Mouse (Mus musculus) heart, embryonic 14.5 days (tissue): ENCODE data around the gene Auts2. TPM values are rescaled to one million over a fixed set of nuclear protein-coding genes. Genes with fewer than 3 reads are reported as not detected.

Experiments used
- ATAC-seq: fragments of 200-750 bp; cut with Nextera tagmentation; 2 replicates; pipeline ENCODE4 v1.8.0; 2017; ENCODE audit warnings: low read depth, moderate TSS enrichment; ENCODE audit not compliant: insufficient number of reproducible peaks, insufficient read depth, low FRiP score
- H3K27ac ChIP-seq, 2 experiments: fragments of 200-500 bp in 1 of 2; fragments of 300-500 bp in 1 of 2; sonication (generic) in 1 of 2; replicated peaks in 1 of 2; 2 replicates each; pipeline ENCODE4 v1.5.1; 2012 to 2014; ENCODE audit warnings: low read depth in 2 of 2, low read length in 2 of 2, control low read depth in 1 of 2, mild to moderate bottlenecking in 1 of 2, mixed read lengths in 1 of 2; ENCODE audit not compliant: control insufficient read depth in 1 of 2, insufficient read depth in 1 of 2
- H3K27me3 ChIP-seq: fragments of 300-500 bp; sonication (generic); 2 replicates; pipeline ENCODE4 v1.6.1; 2014; ENCODE audit warnings: mild to moderate bottlenecking, low read length, control low read depth; ENCODE audit not compliant: control insufficient read depth, insufficient read depth
- H3K36me3 ChIP-seq: fragments of 300-500 bp; sonication (generic); 2 replicates; pipeline ENCODE4 v1.6.1; 2014; ENCODE audit warnings: mild to moderate bottlenecking, control low read depth, low read length, mixed read lengths; ENCODE audit not compliant: control insufficient read depth, insufficient read depth
- H3K4me1 ChIP-seq, 2 experiments: fragments of 200-500 bp in 1 of 2; fragments of 300-500 bp in 1 of 2; sonication (generic) in 1 of 2; 2 replicates each; pipeline ENCODE4 v1.6.1; 2012 to 2014; ENCODE audit warnings: low read length in 2 of 2, control low read depth in 1 of 2, mixed read lengths in 1 of 2; ENCODE audit not compliant: control insufficient read depth in 2 of 2, insufficient read depth in 2 of 2
- H3K4me2 ChIP-seq: fragments of 300-500 bp; sonication (generic); 2 replicates; pipeline ENCODE4 v1.6.1; 2014; ENCODE audit warnings: mild to moderate bottlenecking, low read length
- H3K4me3 ChIP-seq, 2 experiments: fragments of 200-500 bp in 1 of 2; fragments of 300-500 bp in 1 of 2; sonication (generic) in 1 of 2; 2 replicates each; pipeline ENCODE4 v1.5.1; 2012 to 2014; ENCODE audit warnings: low read length in 2 of 2, mild to moderate bottlenecking in 2 of 2, control low read depth in 1 of 2, low read depth in 1 of 2, moderate library complexity in 1 of 2; ENCODE audit not compliant: control insufficient read depth in 1 of 2, insufficient read depth in 1 of 2
- H3K9ac ChIP-seq: fragments of 300-500 bp; sonication (generic); 2 replicates; pipeline ENCODE4 v1.6.1; 2014; ENCODE audit warnings: mild to moderate bottlenecking, low read length
- H3K9me3 ChIP-seq: fragments of 300-500 bp; sonication (generic); 2 replicates; pipeline ENCODE4 v1.6.1; 2016; ENCODE audit warnings: low read length, control low read depth; ENCODE audit not compliant: control insufficient read depth
- WGBS: fragments of 180-500 bp; shearing (Covaris S2); extraction: QIAGEN DNeasy Blood & Tissue Kit; methylation state at CpG from one replicate; pipeline ENCODE4 v1.1.7; 2014; 5-methylcytosine and 5-hydroxymethylcytosine counted together
- polyA plus RNA-seq: library from polyadenylated mRNA; unstranded; fragments of >200 nt; fragmentation: Nextera tagmentation; extraction: Ambion mirVana; gene quantifications from 2 replicates; pipeline ENCODE4 v1.2.1, GENCODE M21; 2014

Auts2 gene
- polyA plus RNA-seq, 1 experiment from 2014 or later = 18.0 TPM

GRCm38 (mm10) chr5:132075942-132076341 is 467.2 kb downstream of the Auts2 start:
- Histone ChIP-seq H3K27me3 (no peaks in the 10 kb centered on the region), H3K9me3 (no peaks in the 10 kb centered on the region), H3K36me3 (no peaks in the 10 kb centered on the region), H3K4me1 (peaks cover 12 to 21% of the 10 kb centered on the region in 2 experiments), H3K27ac (no peak overlapping the region), H3K4me3 (no peak overlapping the region), H3K4me2 (no peak overlapping the region), H3K9ac (no peak overlapping the region)
- WGBS = 87% methylated on average over 2 of the region's 2 CpGs
- no peak for ATAC-seq

- Histone ChIP-seq H3K9ac (no peak overlapping the region), H3K4me1 (peaks cover 12 to 21% of the 10 kb centered on the region in 2 experiments), H3K36me3 (no peaks in the 10 kb centered on the region), H3K27me3 (no peaks in the 10 kb centered on the region), H3K4me2 (peak overlapping the region; percentile 50), H3K4me3 (no peak overlapping the region; a peak in 1 of 4 replicates), H3K27ac (no peak overlapping the region), H3K9me3 (0 out of 2 replicates have a peak, but pooled peaks cover 3% of the 10 kb centered on the region)
- no peak for ATAC-seq
- 39% methylated on average over 19 of the region's 19 CpGs for WGBS
Measured at GRCm38 (mm10) chr5:132074724-132075374, 468.3 kb downstream of the Auts2 start.

- Histone ChIP-seq H3K9me3 (0 out of 2 replicates have a peak, but pooled peaks cover 3% of the 10 kb centered on the region), H3K4me3 (no peak overlapping the region; a peak in 2 of 4 replicates), H3K27me3 (no peaks in the 10 kb centered on the region), H3K36me3 (no peaks in the 10 kb centered on the region), H3K27ac (no peak overlapping the region), H3K4me2 (peak overlapping the region; percentile 50), H3K9ac (no peak overlapping the region), H3K4me1 (peaks cover 12 to 21% of the 10 kb centered on the region in 2 experiments)
- 19% methylated on average over 11 of the region's 11 CpGs for WGBS
- no peak for ATAC-seq
Measured at GRCm38 (mm10) chr5:132074360-132074723, 468.8 kb downstream of the Auts2 start.

- 0 out of 2 replicates have a peak, but pooled peaks have one; percentile 21 for ATAC-seq
- peaks cover 12 to 21% of the 10 kb centered on the region in 2 experiments for H3K4me1 ChIP-seq
- H3K4me3 ChIP-seq = no peak overlapping the region
- 0 out of 2 replicates have a peak, but pooled peaks cover 3% of the 10 kb centered on the region for H3K9me3 ChIP-seq
- H3K27me3 ChIP-seq = no peaks in the 10 kb centered on the region
- H3K36me3 ChIP-seq = no peaks in the 10 kb centered on the region
- peak overlapping the region; percentile 50 for H3K4me2 ChIP-seq
- WGBS = 31% methylated on average over 10 of the region's 10 CpGs
- no peak overlapping the region for H3K27ac ChIP-seq
- no peak overlapping the region for H3K9ac ChIP-seq
Measured at GRCm38 (mm10) chr5:132073677-132074359, 469.3 kb downstream of the Auts2 start.

- WGBS = 51% methylated on average over 4 of the region's 4 CpGs
- no peak for ATAC-seq
Measured at GRCm38 (mm10) chr5:132072356-132072755, 470.8 kb downstream of the Auts2 start.

GRCm38 (mm10) chr5:132067750-132068739 is 475.1 kb downstream of the Auts2 start:
- WGBS = 81% methylated on average over 10 of the region's 10 CpGs
- no peaks in the 10 kb centered on the region for H3K36me3 ChIP-seq
- no peak overlapping the region for H3K4me2 ChIP-seq
- no peak overlapping the region for H3K4me3 ChIP-seq
- H3K9me3 ChIP-seq = 0 out of 2 replicates have a peak, but pooled peaks cover 3% of the 10 kb centered on the region
- H3K27ac ChIP-seq = no peak overlapping the region
- H3K4me1 ChIP-seq = peaks cover 0 to 4% of the 10 kb centered on the region in 2 experiments; a peak in 2 of 4 replicates
- no peak overlapping the region for H3K9ac ChIP-seq
- no peak for ATAC-seq
- H3K27me3 ChIP-seq = no peaks in the 10 kb centered on the region

More at GRCm38 (mm10) chr5:132072356-132072755, 470.8 kb downstream of the Auts2 start:
- Histone ChIP-seq H3K4me1 (peaks cover 12 to 26% of the 10 kb centered on the region in 2 experiments), H3K9me3 (0 out of 2 replicates have a peak, but pooled peaks cover 3% of the 10 kb centered on the region), H3K36me3 (no peaks in the 10 kb centered on the region), H3K27ac (no peak overlapping the region), H3K9ac (no peak overlapping the region), H3K4me2 (no peak overlapping the region), H3K4me3 (no peak overlapping the region), H3K27me3 (no peaks in the 10 kb centered on the region)

GRCm38 (mm10) chr5:132060116-132060515 is 483.0 kb downstream of the Auts2 start:
- Histone ChIP-seq H3K27me3 (no peaks in the 10 kb centered on the region), H3K4me2 (no peak overlapping the region), H3K9ac (no peak overlapping the region), H3K9me3 (no peaks in the 10 kb centered on the region), H3K4me1 (no peaks in the 10 kb centered on the region), H3K36me3 (no peaks in the 10 kb centered on the region), H3K27ac (no peak overlapping the region), H3K4me3 (no peak overlapping the region)
- 91% methylated on average over 6 of the region's 6 CpGs for WGBS
- no peak for ATAC-seq
